Mouse (Mus musculus): Measurements from ENCODE around the gene Gprin2. TPM values are rescaled to one million over a fixed set of nuclear protein-coding genes. Genes with fewer than 3 reads are reported as not detected.

Gprin2 gene
- total RNA-seq, 2 experiments from 2014 or later, result 0.17 to 0.34 TPM

DNA sequence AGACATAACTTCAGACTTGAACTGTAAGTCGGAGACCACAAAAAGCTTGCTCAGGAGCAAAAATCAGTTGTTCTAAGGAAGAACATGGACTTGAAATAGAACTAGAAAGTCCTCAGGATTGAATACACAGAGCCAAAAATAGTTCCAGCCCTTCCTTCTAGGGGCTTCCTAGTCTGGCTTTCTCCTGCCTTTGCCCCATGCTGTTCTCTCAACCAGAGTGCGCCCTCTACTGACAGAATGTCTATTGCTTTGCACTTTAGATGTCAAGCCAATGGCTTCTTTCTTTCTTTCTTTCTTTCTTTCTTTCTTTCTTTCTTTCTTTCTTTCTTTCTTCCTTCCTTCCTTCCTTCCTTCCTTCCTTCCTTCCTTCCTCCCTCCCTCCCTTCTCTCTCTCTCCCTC lies 7.2 kb upstream of the Gprin2 start:
- intact Hi-C loops (cut with DNase I), result loop anchor here (2.0 kb wide), 1 partner anchor 128 kb away; no protein-coding TSS in a partner anchor

DNA sequence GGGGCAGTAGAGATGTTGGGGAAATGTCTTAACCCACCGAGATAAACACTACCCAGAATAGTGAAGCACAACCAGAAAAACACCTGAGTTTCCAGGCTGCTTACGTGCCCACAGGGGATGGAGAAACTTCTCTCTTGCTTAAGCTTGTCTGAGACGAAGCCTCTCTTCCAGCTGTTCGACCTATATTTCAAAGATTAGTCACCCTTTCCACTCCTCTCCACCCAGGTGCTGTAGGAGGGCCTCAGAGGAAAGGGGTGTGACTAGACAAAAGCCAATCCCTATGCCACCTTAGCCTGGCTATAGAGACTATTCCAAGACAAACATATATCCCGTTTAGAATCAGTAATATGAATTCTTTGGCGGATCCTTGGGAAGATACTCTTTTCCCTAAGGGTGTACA lies 6.5 kb upstream of the Gprin2 start:
- intact Hi-C loops (cut with DNase I), result loop anchor here (2.0 kb wide), 1 partner anchor 127 kb away; no protein-coding TSS in a partner anchor
- no peak for DNase-seq

More for the DNA sequence above, 7.2 kb upstream of the Gprin2 start:
- peak; percentile 55 to 76 for DNase-seq

DNA sequence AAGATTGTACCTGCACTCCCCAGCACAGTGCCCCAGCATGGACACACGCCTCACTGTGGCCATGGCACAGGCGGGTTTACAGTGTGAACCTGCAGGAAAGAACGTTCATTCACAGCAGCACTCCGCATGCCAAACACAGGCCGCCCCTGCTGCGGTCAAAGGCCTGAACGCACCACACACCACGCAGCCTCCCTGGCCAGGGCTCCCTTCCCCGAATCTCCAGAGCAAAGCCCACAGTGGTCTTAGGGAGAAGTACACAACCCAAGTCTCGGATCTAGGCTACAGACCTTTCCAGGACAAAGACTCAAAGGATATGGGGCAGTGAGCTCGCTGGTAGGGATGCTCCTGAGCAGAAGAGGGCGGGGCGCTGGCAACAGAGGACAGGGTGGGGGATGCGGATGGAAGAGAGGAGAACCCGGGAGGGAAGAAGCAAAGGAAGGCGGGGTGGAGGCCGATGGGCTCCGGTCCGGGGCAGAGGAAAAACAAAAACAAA lies 669 bp downstream of the Gprin2 start:
- intact Hi-C loops (cut with DNase I), result no loop called here
- DNase-seq, result peak; percentile 32 to 53

DNA sequence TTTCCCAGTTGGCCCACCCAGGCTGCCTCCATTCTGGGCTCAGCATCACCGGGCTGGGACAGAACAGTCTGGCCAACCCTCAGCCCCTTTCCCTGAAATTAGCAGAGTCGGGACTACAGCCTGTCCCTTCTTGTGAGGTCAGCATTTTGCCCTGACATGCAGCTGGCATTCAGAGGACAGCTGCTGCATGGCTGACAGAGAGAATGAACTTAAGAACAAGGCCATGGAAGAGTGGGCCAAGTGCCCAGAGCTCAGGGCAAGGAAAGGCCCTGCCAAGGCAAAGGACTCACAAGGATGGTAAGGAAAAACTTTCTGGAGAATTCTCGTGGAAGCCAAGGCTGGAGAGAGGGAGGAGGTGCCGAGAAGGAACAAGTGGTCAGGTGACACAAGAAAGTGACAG lies 4.7 kb downstream of the Gprin2 start:
- intact Hi-C loops (cut with DNase I), result no loop called here
- DNase-seq, result no peak

DNA sequence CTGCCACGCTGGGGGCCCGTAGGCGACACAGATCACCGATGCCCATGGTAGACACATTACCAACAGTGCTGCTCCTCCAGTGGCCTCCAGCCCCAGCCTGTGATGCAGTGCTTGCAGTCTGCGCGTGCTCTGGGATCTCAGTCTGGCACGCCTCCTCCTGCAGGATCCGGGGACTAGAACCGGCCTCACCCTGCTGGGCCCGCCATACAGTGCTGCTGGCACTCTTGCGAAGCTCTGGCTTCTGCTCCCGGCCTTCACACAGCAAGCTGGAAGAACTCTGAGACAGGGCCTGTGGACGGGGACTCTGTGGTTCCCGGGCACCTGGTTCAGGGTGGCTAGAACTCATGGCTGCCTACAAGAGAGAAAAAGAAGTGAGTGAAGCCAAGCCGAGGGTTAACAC lies 6.0 kb downstream of the Gprin2 start:
- no peak for DNase-seq
- intact Hi-C loops (cut with DNase I), result no loop called here

DNA sequence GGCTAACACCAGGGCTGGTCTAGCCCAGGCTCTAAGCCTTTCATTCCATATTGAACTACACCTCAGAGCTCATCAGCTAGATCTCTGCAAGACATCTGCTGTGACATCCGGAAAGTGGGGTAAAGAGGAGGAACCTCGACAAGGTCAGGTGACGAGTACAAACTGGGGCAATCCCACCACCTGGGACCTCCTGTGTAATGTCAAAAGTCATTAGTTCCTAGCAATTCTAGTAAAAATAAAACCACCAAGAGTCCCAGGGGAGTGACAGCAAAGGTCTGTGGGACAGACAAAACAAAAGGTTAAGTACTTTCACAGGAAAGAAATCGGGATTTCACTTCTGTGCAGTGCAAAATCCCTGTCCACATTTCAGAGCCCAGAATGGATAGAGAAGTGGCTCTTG lies 7.6 kb downstream of the Gprin2 start:
- intact Hi-C loops (cut with DNase I), result no loop called here

DNA sequence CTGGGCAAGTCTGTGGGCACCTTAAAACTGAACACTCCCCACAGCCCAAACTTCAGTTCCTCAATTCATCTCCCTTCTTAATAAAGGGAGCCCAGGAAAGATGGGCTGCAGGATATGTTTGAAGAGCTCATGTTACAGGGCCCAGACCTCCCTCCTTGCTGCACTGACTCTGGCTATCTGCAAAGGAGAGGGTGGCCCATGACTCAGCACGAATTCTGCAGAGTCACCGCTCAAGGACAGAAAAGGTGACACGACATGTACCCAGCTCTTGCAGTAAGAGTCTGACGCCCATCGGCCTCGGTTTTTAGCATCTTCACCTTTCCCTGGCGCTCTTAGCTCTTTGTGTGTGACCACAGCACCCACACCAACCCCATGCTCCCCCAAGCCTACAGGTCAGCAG lies 11.1 kb downstream of the Gprin2 start:
- intact Hi-C loops (cut with DNase I), result no loop called here
- DNase-seq, result no peak

More for the DNA sequence above, 7.6 kb downstream of the Gprin2 start:
- DNase-seq, result no peak

DNA sequence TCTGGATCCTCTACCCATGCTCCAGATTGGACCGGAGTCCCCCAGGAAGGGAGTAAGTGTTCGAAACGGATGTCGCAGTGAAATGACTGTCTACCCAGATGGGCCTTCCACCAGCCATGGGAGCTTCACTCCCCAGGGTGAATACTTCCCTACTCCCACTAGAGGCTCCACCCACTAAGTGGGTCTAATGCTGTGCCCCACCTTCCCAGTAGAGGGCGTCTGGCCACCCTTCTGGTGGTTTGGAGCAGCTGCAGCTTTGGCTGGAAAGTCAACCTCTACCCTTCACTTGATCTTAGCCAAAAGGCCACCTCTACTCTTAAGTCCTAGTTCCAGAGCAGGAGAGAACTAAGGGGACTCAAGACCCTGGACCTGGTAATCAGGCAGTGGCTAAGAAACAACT lies 12.8 kb downstream of the Gprin2 start:
- intact Hi-C loops (cut with DNase I), result no loop called here

DNA sequence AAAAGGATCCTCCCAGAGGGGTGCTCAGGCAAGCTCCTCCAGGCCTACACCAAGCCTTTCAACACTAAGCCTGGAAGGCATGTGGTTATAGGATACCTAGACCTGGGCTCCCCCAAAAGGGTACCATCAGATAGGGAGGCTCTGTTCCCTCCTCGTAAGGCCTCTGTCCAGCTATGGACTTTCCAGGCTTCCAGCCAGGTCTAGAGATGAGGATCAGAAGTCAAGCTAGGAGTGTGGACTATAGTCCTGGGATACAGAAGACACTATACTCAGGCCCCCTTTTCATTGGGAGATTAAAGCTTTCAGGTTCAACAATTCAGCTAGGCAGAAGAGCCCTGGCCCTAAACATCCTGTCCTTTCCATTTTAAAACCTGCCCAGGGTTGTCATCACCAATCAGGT lies 18.4 kb downstream of the Gprin2 start:
- intact Hi-C loops (cut with DNase I), result no loop called here
- DNase-seq, result no peak

More for the DNA sequence above, 12.8 kb downstream of the Gprin2 start:
- peak; percentile 34 to 56 for DNase-seq

DNA sequence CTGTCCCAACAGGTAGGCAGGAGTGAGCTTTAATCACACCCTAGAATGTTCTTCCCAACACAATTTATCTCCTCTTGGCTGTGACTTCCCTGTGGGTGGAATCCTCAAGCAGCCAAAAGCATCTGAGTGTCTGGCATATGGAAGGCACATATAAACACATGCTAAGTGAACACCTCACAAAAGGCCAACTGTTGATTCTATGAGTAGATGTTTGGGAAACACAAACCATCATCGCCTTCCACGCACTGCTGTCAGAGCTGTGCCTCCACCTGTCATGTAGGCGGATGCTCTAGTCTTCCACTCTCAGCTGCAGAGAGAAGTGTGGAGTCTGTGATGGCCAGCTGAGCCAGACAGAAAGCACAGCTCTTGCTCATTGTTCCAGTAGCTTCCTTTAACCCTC lies 22.1 kb downstream of the Gprin2 start:
- intact Hi-C loops (cut with DNase I), result no loop called here
- DNase-seq, result no peak

DNA sequence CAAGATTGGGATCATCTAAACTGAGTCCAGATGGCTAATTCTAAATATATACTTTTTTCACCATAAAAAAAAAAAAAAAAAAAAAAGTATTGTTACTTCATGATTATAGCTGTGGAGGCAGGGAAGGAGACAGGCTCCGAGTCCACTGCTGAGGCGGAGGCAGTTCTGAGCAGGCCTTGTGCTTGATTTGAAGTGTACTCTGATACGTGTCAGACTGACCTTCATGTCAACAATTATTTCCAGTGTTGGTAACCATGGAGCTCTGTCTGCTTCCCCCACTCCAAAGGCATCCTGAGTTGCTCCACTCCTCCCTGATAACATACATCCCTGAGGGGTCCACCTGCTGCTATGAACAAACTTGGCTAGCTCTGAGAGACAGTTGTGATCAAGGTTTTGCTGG lies 30.3 kb downstream of the Gprin2 start:
- intact Hi-C loops (cut with DNase I), result no loop called here
- no peak for DNase-seq

DNA sequence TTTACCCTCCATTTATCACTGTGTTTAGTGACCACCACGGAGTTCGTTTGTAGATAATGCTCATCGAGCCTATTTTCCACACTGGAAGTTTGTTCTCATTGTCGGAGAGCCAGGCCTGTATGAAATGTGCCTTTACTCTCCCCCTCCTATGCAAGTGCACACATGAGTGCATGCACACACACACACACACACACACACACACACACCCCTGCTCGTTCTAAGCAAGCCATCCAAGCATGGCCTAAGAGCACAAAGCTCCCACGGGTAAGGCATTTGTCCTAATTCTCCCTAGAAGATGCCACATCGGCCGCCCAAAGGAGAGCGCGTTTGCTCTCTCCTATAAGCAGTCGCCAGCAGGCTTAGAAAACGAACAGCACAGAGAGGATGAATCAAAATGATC lies 45.7 kb downstream of the Gprin2 start:
- intact Hi-C loops (cut with DNase I), result no loop called here
- no peak for DNase-seq

DNA sequence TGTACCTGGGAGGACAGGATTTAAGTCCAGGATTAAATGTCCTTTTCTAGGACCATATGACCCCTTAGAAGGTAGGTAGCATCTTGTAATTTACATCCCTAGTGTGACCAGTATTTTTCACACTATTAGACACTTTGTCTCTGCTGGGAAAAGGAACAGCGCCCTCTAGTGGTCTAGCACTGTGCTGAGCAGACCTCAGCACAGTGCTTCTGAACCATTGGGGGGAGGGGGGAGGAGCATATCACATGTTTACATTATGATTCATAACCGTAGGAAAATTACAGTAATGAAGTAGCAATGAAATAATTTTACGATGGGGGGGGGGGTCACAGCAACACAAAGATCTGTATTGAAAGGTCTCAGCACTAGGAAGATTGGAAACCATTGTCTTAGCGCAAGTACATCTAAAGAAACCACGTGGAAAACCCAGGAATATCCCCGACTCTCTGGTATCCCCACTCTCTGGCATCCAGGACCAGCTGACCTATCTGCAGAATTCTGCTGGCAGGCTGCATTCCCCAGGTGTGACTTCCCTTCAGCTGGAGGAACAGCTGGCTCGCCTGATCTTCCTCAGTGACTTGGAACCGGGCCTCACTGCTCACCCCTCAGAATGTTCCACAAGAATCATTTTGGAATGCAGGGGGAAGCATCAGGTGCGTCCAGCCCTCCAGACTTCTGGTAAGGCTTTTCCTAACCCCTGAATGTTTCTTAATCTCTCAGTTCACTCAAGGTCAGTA lies 46.7 kb downstream of the Gprin2 start:
- peak; percentile 50 to 79 for DNase-seq
- intact Hi-C loops (cut with DNase I), result loop anchor here (1.0 kb wide), 2 partner anchors 47 to 74 kb away; no protein-coding TSS in a partner anchor

DNA sequence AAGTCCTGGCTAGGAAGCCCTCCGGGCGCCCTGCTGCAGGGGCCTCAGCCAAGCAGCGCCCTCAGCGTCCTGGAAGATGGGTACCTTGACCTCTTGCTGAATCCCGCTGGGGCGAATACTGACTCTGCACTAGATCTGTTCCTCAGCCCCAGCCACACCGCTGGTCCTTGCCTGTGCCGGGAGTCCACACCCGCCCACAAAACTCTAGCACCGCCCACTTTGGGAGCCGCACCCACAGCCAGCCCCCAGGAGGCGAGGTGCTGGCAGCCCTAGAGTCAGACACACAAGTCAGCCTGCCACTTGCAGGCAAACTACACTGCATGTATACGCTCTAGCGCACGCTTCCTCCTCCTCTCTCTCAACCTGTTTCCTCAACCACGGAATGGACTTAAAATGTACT lies 49.1 kb downstream of the Gprin2 start, which contains the start of gene Npy4r:
Gene Npy4r (minus strand): TSS at position 148 of the 400 bp plus-strand sequence.
- DNase-seq, result peak; percentile 55 to 56
- intact Hi-C loops (cut with DNase I), result no loop called here

DNA sequence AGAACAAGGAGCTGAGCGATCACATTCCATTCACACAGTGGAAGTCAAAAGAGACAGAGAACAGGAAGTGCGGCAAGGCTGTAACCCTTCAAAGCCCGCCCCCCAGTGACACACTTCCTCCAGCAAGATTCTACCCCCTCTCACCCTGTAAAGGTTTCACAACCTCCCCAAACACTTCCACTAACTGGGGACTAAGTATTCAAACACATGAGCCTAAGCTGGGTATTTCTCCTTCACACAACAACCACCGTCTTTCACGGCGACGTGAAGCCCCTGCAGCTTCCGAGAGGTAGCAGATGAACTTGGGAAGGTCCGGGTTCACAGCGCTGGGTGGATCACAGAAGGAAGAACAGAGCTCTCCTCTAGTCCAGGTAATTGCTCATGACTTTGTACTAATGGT lies 58.5 kb downstream of the Gprin2 start:
- intact Hi-C loops (cut with DNase I), result no loop called here
- DNase-seq, result no peak

DNA sequence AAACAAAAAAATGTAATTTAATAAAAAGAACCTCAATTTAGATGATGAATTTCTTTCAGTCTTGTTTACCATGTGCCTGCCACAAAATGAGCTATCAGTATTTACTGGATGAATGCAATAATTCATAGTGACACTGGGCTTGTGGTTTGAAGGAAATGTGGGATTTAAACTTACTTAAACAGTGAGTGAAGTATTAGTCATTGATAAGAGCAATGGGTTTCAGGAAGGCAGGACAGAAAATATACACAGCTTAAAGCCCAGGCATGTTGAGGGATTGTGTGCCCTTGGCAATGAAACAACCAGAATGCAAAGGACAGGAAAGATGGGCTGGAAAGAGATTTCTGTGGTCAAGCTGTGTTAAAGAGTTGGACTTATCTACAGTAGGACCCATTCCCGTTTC lies 59.1 kb downstream of the Gprin2 start:
- intact Hi-C loops (cut with DNase I), result no loop called here

DNA sequence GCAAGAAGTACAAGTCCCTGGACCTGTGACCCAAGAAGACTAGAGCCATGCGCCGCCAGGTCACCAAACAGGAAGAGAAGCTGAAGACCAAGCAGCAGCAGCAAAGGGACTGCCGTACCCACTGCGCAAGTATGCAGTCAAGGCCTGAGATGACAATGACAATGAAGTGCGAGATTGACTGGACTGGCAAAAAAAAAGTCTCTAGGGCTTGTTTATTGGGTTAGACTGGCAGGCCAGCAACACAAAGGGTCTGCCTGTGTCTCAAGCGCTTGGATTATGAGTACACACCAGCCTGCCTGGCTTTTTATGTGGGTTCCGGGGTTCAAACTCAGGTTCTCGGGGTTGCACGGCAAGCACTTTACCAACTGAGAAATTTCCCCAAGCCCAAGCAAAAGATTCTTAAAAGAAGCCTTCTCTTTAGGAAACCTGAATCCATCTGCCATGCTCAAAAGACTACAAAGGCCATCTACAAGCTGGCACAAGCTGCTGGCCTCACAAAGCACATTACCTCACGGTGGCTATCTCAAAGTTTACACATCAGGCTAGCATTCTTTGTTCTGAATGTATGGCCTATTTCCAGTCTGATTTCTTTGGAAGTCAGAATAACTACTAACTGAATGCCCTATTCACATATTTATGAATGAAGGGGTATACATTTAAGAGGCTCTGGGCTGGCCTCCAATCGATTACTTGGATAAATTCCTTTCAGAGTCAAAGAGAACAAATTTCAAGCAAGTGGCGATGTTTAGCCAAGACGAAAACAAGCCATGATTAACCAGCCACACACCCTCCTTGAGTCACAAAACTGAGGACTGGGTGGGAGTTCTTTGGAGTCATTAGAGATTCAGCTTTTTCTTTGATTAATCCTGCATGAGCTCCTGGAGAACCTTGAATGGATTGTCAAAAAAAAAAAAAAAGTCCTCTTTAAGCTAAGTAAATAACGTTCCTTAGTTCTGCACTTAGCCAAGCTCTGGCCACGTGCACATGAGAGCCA lies 61.5 kb downstream of the Gprin2 start:
- DNase-seq, result no peak
- intact Hi-C loops (cut with DNase I), result no loop called here

More for the DNA sequence above, 59.1 kb downstream of the Gprin2 start:
- DNase-seq, result no peak
